Mouse (Mus musculus): ENCODE results near the gene Dnah5.

Dnah5 gene

GRCm38 (mm10) chr15:28466591-28467247 is 263.2 kb downstream of the Dnah5 start:
- DNase-seq (ENCODE audit: low spot score), result no peak

GRCm38 (mm10) chr15:28473749-28474390 is 270.3 kb downstream of the Dnah5 start:
- DNase-seq (ENCODE audit: low spot score), result no peak

GRCm38 (mm10) chr15:28502820-28503219 is 299.3 kb downstream of the Dnah5 start:
- DNase-seq (ENCODE audit: low spot score), result peak; percentile 45

- DNase-seq (ENCODE audit: low spot score), result peak; percentile 59
Observed at GRCm38 (mm10) chr15:28515176-28515575, 311.6 kb downstream of the Dnah5 start.
